Mouse (Mus musculus) gastrocnemius, adult 18-20 months (tissue): ENCODE results near the gene Zmynd10. TPM values are rescaled to one million over a fixed set of nuclear protein-coding genes. Genes with fewer than 3 reads are reported as not detected.

Source experiments
- DNase-seq: peaks from one replicate; pipeline ENCODE4 v3.0.0; 2021; ENCODE audit warnings: low spot score
- long read RNA-seq, 2 experiments: library from polyadenylated mRNA; stranded (forward); transcript quantifications; one replicate each; pipeline ENCODE4 v2.0.0; 2021
- total RNA-seq, 2 experiments: library from RNA; stranded (reverse); gene quantifications; 2 replicates each; pipeline ENCODE4 v1.2.3; 2021

Gene Zmynd10
- total RNA-seq = under 1 TPM; 0.40 to 0.68 TPM
- long read RNA-seq, experiment 1 = 0 reads
- long read RNA-seq, experiment 2 = 0 reads

DNA sequence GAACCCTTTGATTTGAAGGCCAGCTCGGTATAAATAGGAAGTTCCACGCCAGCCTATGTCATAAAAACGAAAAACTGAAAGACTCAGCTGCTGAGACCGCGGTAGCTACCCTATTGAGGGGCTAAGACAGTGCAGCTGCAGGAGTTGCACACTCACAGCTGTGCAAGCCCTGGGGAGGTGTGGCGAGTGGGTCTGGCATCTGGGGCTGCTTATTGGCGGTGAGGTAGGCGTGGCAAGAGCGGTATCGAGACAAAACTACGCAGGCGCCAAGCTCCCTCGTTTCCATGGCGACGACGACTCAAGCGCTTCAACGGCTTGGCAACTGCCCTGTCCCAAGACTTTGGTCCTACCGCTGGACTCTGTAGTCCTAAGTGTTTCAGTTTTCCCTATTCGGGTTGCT lies at the start of gene Zmynd10:
Zmynd10 (plus strand) TSS at position 273 of the 400 bp plus-strand sequence.
- peak; percentile 81 for DNase-seq

DNA sequence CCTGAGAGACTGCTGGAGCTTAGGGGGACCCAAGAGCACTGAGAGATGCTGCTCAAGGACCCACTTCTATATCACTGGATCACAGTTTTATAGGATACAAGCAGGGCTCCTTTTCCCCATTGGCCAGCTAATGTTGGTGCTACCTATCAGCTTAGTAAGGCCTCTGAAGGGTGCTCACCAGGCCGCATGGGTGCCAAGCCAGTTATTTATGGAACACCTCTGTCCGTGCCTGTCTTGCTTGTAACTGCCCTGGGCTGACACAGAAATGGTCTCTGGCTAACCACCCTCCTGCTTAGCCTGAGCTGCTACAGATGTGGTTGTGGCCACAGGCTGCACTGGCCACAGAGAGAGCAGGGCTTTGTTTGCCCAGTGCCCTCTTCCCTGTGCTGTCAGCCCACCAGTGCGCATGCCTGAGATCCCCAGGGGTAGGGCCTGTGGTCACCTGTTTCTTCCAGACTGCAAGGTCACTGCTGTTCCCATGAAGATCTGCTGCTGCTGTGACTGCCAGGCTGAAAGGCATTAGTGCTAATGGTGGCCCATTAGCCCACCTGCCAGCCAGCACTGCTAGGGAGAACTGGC lies 46.3 kb upstream of the Zmynd10 start:
- peak; percentile 25 for DNase-seq

DNA sequence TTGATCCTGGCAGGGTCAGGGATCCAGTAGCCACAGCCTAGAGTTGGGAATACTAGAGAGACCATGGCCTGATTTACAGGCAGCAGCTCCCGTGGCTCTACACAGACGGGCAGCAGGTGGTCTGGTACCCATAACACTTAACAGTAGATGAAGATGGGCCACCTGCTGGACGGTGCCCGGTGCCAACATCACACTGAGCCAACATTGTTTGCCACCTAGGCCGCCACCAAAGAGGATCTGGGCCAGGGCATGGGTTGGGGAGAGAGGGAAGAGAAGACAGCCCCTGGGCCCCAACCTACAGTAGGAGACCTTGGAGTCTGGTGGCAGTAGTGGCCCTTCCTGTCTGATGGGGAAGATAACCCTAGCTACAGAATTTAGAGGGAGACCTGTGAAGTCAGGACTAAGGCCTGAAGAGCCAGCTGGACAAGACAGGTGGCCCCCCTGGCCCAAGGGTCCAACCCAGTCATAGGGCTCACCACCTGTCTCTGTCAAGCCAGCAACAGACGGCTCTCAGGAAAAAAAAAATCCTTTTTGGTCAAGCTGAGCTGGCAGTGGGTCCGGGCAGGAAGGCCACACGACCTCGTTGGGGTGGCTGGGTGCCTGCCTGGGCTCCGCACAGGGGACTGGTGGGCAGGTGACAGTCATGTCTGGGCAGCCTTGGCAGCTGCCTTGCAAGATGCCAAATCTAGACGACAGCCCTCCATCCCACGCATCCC lies 44.8 kb upstream of the Zmynd10 start:
- DNase-seq = no peak

DNA sequence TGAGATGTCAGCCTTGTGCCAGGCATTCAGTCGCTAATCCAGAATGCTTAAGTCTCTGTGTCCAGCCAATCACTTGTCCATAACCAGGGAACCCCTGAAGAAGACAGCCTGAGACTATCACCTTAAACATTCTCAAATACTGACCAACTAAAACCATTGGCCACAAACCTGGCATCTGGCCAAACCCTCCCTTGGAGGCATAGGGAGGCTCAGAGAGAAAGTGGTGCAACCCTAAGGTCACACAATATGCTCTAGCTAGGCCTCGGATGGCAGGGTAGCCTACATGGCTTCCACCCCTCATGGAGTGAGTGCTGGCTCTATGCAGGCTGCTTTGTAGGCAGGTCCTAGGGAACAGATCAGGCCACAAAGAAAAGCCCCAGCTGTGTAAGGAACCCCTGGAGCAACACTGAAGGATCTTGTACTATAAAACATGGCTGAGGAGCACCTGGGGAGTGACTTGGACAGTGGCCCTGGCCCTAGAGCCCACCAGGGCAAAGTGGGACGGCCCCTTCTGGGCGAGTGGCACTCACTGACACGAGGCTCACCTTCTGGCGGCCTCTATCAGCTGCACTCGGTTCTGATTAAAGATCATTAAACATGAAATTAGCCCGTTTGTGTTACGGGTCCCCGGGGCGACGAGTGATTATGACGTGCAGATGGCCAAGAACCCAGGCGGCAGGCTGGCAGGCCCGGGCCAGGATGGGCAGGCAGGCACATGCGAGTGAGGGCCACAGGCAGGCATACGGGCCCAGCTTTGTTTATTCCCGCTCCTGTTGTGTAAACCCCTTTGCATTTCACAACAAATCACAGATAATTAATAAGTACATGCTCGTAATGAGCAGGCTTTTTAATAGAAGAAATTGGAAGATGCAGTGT lies 42.2 kb upstream of the Zmynd10 start:
- no peak for DNase-seq

DNA sequence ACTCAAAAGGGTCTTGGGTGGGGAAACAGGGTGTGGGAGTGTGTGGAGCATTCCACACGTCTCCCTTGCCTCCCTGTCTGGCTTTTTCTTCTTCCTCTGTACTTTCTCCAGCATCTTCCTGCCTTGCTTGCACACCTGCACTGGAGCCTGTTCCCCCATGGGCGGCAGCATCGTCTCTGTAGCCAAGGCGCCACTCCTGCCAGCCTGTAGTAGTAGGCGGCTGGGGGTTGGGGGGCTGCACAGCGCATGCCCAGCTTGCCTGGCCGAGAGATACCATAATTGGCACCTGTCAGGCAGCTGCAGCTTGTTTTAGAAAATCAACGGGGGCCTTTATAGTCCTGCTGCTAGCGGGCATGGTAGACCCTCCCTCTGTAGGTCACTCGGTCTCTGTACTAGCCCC lies 38.8 kb upstream of the Zmynd10 start:
- no peak for DNase-seq

DNA sequence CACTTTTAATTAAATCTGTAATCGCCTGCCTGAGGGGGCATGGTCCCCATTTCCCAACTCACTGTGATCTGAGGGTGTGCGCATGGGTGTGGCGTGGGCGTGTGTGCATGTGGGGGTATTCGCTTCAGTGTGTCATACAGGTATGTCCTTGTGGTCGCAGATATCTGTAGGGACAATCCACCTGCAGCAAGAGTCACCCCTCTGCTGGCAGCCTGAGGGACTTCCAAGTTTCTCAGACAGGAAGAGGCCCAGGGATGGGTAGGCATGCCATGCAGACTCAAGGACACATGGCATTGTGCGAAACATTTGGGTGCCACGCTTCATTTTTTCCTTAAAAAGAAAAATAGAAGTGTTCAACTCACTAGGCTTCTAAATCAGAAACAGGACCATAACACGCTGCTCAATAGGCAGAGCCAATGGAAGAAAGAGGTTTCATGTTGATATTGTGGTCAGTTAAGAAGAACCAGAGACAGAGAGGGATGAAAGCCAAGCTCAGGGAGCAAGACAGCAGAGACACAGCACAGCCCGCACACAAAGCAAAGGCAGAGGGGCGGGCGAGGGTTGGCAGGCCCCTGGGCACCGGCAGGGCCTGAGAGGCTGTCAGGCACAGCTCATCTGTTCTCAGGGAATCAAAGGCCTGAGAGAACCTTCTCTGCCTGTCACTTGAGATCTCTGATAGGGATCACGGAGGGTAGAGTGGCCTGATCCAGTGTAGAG lies 36.6 kb upstream of the Zmynd10 start:
- no peak for DNase-seq

DNA sequence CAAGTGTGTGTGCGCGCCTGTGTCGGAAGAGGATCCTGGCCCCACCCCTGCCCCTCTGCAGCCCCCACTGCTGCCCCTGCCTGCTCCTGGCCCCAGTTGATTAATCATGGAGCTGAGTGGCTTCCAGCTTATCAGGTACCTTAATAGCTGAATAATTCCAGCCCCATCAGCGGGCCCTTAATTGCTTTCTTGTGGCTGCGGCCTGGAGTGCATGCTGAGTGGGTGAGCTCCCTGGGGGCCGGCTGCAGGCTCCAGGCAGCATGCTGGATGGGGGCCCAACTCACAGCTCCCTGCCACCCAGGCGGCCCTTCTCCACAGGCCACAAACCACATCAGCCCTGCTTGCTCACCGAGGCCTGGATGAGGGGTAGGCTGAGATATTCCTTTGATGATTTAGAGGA lies 35.7 kb upstream of the Zmynd10 start:
- no peak for DNase-seq

DNA sequence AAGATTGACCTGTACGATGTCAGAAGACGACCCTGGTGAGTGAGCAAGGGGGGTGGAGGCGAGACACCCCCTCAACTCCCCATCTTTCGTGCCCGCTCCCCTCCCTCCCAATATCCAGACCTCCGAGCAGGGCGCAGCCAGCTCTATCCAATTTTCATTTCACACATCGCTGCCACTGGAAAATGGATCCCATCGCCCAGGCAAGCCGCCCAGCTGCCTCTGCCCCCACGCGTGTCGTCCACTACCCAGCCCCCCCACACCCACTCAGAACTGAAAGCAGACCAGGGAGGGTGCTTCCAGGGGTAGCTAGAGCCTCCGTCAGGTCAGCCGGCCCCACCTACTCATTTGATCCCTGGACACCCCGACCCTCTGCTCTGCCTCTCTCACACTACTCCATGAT lies 34.8 kb upstream of the Zmynd10 start:
- no peak for DNase-seq

DNA sequence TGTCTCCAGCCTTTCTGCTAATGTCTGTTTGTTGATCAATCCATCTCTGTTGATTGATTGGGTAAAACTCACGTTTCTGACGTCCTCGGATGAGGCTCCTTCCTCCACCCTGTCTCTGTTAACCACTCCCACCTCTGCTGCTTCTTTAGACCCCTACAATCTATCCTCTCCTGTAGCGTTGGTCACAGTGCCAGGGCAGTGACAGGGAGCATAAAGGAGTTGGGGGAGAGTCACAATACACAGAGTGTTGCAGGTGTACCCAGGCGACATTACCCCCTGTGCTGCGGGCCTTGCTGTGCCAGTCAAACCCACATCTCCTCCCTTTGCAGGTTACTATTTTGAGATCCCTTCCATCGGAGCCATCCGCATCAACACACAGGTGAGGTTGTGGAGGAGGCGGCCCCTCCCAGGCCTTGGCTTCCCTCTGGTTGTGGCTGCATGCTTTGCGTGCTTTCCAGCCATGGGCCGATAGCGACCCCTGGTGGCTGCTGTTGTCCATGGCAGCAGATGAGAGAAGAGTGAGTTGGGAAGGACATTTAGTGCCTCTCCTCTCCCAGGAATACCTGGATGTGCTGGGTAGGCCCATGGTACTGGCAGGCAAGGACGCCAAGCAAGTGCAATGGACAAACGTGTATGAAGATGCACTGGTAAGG lies 32.7 kb upstream of the Zmynd10 start:
- DNase-seq = peak; percentile 80

DNA sequence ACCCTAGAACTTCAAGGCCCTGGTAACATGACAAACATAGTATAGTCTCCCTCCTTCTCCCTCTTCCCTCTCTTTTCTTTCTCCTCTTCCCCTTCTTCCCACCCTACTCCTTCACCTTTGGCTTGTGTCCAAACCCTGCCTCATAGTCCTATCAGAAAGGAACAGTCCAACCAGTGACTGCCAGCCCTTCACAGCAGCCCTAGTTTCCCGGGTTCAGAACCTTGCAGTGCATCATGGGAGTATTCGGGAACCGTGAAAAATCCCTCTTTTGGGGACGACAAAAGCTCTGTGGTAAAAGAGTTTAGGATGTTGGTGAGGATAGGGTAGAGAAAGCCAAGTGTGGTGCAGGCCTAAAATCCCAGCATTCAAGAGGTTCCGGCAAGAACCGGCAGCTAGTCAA lies 26.8 kb upstream of the Zmynd10 start:
- DNase-seq = no peak

DNA sequence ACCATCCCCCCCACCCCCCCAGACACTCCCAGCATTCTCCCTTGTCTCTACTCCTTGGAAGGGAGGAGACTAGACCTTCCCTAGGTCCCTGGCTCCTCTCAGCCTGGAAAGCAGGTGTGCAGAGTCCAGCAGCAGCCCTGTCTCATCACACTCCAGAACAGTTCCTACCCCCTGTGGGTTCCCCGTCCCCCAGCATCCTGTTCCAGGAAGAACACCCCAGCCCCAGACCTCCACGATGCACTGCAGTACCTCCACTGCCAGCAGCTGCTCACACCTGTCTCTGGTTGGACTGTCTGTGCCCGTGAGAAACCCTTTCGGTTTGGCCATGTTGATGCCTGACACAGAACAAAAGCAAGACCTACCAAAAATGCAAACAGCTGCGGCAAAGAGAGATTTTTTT lies 25.9 kb upstream of the Zmynd10 start:
- DNase-seq = no peak

DNA sequence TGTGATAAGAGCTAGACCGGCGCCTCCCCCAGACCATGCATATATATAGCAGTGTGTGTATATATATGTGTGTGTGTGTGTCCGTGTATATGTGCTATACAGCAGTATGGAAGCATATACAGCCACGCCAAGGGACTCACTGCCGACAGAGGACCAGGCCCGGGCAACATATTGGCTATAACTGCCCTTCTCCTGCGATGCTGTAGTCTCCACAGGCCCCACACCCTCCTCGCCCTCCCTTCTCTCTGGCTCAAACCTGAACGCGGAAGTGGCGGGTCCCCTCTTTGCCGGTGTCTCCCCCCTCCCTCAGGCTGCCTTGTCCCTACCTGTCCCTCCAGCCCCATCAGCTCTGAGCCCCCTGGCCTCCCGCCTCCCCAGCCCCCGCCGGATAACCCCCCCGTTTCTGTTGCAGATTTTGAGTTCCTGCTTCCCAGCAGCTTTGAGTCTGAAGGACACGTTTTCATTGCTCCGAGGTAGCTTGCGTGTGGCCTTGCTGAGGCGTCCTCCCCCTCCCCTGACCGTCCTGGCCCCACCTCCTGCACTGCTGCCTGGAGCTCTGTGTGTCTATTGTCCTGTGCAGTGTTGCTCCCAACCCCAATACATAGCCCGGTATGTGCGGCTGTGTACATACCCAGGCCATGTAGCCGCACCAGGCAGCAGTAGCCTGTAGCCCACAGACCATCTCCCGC lies 25.2 kb upstream of the Zmynd10 start:
- DNase-seq = no peak

DNA sequence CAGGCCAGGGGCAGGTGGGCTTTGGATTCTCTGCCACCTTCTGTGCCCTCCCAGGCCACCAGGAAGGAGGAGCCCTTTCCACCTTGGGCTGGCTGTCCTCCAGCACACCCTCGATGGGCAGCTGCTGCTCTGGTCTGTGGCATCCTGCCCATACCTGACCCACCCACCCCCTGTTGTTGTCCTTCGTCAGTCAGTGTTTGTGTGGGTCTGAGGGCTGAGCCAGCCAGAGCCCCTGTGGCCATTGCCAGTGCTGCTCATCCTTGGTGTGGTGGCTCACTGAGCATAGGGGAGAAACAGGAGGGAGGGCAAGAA lies 24.7 kb upstream of the Zmynd10 start:
- no peak for DNase-seq

DNA sequence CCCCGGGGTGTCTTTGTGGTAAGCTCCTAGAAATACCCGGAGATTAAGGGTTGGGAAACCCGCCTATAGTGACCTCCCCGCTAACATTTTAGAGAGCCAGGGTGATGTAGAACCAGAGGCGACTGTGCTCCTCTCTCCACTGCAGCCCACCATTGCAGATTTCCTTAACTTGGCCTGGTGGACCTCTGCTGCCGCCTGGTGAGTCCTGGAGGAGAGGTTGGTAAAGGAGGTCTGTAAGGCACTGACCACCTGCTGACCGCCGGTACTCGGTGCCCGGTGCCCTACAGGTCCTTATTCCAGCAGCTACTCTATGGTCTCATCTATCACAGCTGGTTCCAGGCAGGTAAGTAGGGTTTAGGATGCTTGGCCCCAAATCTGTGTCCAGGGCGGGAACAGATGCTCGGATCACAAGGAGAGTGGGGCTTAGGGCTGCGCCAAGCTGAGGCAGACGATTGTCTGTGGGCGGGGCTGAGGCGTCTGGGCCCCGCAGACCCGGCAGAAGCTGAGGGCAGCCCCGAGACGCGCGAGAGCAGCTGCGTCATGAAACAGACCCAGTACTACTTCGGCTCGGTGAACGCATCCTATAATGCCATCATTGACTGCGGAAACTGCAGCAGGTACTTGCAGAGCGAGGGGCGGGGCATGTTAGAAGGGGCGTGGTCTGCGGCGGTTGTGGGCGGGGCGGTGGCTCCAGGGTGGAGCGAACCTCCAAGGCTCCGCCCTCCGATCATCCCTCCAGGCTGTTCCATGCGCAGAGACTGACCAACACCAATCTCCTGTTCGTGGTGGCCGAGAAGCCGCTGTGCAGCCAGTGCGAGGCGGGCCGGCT lies 20.7 kb upstream of the Zmynd10 start:
- peak; percentile 74 for DNase-seq

DNA sequence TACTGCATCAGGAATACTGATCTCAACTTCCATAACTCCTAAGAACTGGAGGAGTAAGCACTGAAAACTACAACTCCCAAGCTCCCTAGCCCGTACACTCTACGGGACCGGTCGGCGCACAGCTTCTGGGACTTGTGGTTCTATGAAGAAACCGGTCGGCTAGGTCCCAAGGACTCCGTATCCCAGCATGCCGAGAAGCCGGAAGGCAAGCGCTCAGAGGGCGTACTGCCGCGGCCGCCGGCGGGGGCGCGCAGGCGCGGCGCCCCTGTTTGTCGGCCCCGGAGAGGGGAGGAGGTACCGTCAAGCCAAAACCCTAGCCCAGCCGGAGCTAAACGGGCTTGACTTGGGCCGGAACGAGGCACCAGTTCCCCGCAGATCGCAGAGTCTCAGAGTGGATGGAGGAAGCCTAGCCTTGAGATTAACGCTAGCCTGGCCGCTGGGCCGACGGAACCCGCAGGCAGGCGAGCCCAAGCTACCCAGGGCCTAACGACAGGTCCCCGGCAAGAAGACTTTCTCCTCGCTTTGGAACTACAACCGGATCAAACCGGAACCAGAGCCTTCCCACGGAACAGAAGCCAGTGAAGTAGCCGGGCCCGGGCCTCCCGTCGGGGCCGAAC lies 13.2 kb upstream of the Zmynd10 start, which contains the start of gene Tmem115:
Tmem115 (plus strand) TSS at position 155 of the 617 bp plus-strand sequence.
- peak; percentile 94 for DNase-seq

DNA sequence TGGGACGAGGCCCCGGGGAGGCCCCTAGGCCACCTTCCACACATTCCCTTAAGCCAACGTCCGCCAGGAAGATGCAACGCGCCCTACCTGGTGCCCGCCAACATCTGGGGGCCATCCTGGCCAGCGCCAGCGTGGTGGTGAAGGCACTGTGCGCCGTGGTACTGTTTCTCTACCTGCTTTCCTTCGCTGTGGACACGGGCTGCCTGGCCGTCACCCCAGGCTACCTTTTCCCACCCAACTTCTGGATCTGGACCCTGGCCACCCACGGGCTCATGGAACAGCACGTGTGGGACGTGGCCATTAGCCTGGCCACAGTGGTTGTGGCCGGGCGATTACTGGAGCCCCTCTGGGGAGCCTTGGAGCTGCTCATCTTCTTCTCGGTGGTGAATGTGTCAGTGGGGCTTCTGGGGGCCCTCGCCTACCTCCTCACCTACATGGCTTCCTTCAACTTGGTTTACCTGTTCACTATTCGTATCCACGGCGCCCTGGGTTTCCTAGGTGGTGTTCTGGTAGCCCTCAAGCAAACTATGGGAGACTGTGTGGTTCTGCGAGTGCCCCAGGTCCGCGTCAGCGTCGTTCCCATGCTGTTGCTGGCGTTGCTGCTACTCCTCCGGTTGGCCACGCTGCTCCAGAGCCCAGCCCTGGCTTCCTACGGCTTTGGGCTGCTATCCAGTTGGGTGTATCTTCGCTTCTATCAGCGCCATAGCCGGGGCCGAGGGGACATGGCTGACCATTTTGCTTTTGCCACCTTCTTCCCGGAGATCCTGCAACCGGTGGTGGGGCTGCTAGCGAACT lies 12.5 kb upstream of the Zmynd10 start:
- DNase-seq = no peak

DNA sequence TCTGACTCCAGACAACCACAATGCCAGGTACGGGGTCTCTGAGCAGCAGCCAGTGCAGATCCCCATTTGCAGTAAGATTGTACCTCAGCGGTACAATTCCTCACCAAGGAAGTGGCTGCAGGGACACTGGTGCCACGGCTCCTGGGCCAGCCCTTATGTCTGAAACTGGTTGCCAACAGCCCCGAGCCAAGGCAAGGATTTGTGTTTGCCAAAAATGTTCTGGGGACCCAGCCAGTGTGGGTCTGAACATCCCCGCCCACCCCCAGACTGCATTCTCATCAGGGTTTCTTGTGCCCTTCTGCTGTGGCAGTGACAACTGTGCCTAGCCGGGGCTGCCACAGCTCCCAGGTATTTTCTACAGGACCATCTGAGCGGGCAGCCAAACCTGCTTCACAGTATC lies 8.9 kb upstream of the Zmynd10 start:
- DNase-seq = no peak

DNA sequence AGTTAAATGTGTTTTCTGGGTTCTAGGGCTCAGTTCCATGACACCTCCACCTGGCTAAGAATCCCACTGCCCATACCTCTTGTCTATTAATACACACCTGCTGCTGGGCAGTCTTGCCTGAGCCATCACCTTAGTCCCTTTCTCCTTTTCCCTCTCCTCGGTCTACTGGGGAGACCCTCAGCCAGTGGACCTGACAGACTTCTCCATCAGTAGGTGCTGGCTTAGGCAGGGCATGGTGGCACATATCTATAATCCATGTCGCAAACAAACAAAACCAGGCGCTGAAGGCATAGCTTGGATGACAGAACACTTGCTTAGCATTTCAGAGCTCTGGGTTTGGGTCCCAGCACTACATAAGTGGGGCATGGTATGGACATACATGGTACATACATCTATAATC lies 8.4 kb upstream of the Zmynd10 start:
- no peak for DNase-seq

DNA sequence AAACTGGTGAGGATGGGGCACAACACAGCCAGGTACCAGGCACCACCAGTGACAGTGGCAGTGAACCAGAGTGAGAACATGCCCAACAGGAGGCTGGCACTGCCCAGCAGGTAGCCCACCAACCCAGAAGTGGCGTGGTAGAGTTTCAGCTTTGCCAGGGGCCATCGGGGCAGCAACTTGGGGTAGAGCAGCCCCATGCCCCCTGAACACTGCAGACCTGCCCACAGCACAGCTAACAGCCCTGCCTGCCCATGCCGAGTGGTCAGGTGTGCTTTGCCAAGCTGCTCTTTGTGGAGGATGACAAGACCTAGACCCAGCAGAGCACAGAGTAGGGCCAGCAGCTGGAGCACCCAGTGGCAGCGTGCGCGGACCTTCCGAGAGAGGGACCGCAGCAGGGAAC lies 7.2 kb upstream of the Zmynd10 start:
- no peak for DNase-seq
